ENCODE assay signal across 15 mouse cellular contexts in the genomic region with DNA sequence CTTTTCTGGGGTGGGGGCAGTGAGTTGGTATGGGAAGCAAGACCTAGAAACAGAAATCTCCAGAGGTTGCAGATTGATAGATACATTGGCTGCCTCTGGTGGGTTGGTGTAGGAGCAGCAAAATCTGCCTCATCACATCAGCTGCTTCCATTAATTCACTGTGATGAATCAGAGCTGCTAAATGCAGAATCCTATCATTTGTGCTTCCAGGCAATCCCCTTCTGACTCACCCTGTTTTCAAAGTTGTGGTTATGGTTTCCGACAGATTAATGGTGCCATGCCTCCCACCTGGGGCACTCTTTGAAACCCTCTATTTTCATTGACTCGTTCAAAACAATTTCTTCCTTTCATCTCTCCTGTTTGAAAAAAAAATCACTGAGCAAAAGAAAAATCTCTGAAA.
DNase-seq lines count a peak whose midpoint lies in the region; TF ChIP-seq lines count a peak whose summit lies in the region.
"Had no signal": no experiment of that assay in that cellular context is flagged by ENCODE, and none has a peak within 500 bp of the region (broad histone marks: within the 10 kb centered on the region; RNA-seq: fewer than 3 reads in every experiment).

No protein-coding gene starts in this region.

- TF ChIP-seq POLR2A in brain, embryonic 14.5 days (IDR thresholded peaks at IDR 0.05; ENCODE audit: borderline replicate concordance, extremely low read depth, insufficient read depth, insufficient read length, poor library complexity, severe bottlenecking) = no peak

- no peak for TF ChIP-seq CTCF in brain, embryonic 14.5 days (IDR thresholded peaks at IDR 0.05; ENCODE audit: borderline replicate concordance, extremely low read depth, insufficient read depth, insufficient read length)

- peak; percentile 7 for DNase-seq in layer of hippocampus, adult 9-11 months
- DNase-seq in layer of hippocampus, postnatal 36 days = no peak
- DNase-seq in right cerebral cortex, adult 2 months (ENCODE audit: low spot score in 2 of 2) = peak; percentile 23 to 31
- DNase-seq in right cerebral cortex, postnatal 4 days = no peak
- peak; percentile 22 for DNase-seq in brain, embryonic 14.5 days (ENCODE audit: low read depth)
- peak; percentile 61 for DNase-seq in telencephalon, adult 2 months (ENCODE audit: low read depth, low spot score)
- DNase-seq in urinary bladder, adult 18-20 months (ENCODE audit: low spot score in 2 of 2) = no peak
- DNase-seq: adrenal gland, postnatal 36 days; cerebellum, adult 2 months; cerebellum, postnatal 36 days; heart, postnatal 10 days; kidney, adult 11 months; lung, embryonic 14.5 days; lung, postnatal 36 days; thymus, postnatal 14 days had no signal

Comparison
In these comparisons a context has a peak if more than half of its experiments do, and no peak if none do; other contexts are left out.
1. DNase-seq: peak in layer of hippocampus, adult 9-11 months (single experiment), right cerebral cortex, adult 2 months (2 of 2), brain, embryonic 14.5 days (single experiment) and telencephalon, adult 2 months (single experiment); none in layer of hippocampus, postnatal 36 days (0 of 2), right cerebral cortex, postnatal 4 days (single experiment) and urinary bladder, adult 18-20 months (0 of 2).